Mouse (Mus musculus): ENCODE results near the gene Ccdc163. TPM values are rescaled to one million over a fixed set of nuclear protein-coding genes. Genes with fewer than 3 reads are reported as not detected.

Gene Ccdc163
- polyA plus RNA-seq, 1 experiment from 2014 or later: 30.3 TPM

DNA sequence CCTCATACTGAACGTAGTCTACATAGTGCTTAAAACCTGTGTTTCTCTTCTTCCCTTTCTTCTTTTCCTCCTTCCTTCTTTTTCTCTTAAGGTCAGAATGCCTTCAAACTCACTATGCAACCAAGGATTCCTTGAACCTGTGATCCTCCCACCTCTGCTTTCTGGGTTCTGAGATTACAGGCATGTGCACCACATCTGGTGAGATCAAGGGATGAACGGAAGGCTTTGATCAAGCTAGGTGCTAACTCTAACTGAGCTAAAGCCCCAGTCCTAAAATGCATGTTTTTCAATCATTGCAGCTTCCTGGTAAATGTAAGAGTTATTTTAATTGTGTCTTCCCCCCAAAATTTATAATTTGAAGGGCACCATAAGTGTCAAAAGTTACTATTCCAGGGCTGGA, 26.7 kb downstream of the Ccdc163 start:
- Histone ChIP-seq H3K9ac (no peak overlapping the region), H3K27me3 (no peaks in the 10 kb centered on the region), H3K9me3 (replicated peaks) (no peaks in the 10 kb centered on the region), H3K4me3 (replicated peaks) (no peak overlapping the region), H3K27ac (no peak overlapping the region), H3K4me1 (0 out of 2 replicates have a peak, but pooled peaks cover 4% of the 10 kb centered on the region), H3K4me2 (no peak overlapping the region), H3K36me3 (no peaks in the 10 kb centered on the region)
- 77% methylated on average over 2 of the region's 2 CpGs for WGBS
- no peak for ATAC-seq (replicated peaks; ENCODE audit: low FRiP score)

DNA sequence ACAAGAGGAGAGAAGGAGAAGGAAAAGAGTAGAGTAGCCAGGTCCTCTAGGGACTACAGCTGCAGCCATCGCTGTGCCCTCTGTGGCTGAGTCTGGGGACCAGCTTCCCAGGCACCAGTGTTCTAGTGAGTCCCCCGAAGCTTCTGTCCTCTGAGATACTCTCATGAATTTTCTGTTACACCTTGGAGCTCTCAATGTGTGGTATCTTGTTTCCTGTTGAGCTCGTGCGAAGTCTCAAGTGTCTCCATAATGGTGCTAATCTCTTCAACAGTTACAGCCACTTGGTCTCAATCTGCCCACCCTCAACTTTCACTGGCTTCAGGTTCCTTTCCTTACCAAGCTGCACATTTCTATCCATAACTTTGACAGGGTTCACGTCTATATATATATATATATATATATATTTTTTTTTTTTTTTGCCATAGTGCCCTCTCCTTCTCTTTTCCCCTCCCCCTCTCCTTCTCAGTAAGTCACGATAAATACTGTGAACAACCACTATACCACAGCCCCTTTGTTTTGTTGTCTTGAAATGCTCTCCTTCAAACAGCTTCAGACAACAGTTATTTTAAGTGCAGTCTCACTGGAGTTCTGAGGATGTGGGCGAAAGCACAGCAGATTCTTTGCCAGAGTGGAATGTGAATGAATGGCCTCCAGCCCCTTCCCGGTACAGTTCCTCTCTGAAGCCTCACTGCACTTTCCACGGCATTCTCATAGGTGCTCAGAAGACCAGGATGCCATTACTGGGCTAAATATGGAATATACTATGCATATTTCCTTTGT, 30.9 kb downstream of the Ccdc163 start:
- Histone ChIP-seq H3K4me3 (replicated peaks) (no peak overlapping the region), H3K4me1 (0 out of 2 replicates have a peak, but pooled peaks cover 4% of the 10 kb centered on the region), H3K36me3 (no peaks in the 10 kb centered on the region), H3K27me3 (no peaks in the 10 kb centered on the region), H3K9ac (no peak overlapping the region), H3K27ac (no peak overlapping the region), H3K9me3 (replicated peaks) (no peaks in the 10 kb centered on the region), H3K4me2 (no peak overlapping the region)
- ATAC-seq (replicated peaks; ENCODE audit: low FRiP score): no peak
- WGBS: 76% methylated on average over 9 of the region's 9 CpGs

DNA sequence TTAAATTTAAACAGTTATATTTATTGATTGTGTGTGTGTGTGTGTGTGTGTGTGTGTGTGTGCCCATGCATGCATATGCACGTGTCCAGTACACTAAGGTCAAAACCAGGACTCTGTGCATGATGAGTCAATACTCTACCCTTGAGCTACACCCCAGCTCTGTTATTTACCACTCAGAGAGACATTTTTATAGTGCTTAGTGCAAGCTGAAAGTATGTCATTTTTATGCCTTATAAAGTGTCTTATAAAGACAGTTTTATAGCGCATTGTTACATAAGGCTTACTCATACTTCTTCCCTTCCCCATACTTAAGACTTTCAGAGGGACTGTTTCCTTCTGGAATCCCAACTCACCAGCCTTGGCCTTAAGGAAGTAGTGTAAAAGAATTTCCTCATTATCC, 41.4 kb downstream of the Ccdc163 start:
- H3K36me3 ChIP-seq: no peaks in the 10 kb centered on the region
- H3K27me3 ChIP-seq: no peaks in the 10 kb centered on the region

DNA sequence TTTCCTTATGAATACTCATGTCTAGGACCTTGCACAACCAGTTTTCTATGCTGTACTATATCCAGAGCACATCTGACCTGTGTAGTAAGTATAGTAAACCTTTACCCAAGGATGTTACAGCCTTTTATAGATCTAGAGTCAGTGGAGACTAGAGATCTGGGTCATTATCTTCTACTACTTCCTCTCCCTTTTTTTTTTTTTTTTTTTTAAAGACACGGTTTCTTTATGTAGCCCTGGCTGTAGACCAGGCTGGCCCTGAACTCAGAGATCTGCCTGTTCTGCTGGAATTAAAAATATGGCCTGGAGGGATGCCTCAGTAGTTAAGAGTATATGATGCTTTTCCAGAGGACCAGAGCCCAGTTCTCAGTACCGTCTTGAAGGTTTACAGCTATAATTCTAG, 53.6 kb downstream of the Ccdc163 start:
- no peak overlapping the region for H3K27ac ChIP-seq
- no peak for ATAC-seq (replicated peaks; ENCODE audit: low FRiP score)
- no peak overlapping the region for H3K4me2 ChIP-seq
- no peaks in the 10 kb centered on the region for H3K4me1 ChIP-seq
- H3K36me3 ChIP-seq: no peaks in the 10 kb centered on the region
- no peaks in the 10 kb centered on the region for H3K9me3 ChIP-seq (replicated peaks)
- no peak overlapping the region for H3K9ac ChIP-seq
- no peaks in the 10 kb centered on the region for H3K27me3 ChIP-seq
- no peak overlapping the region for H3K4me3 ChIP-seq (replicated peaks)
- 78% methylated on average over 2 of the region's 2 CpGs for WGBS

More for the DNA sequence above, 41.4 kb downstream of the Ccdc163 start:
- no peak for ATAC-seq (replicated peaks; ENCODE audit: low FRiP score)
- 69% methylated on average over 2 of the region's 2 CpGs for WGBS
- Histone ChIP-seq H3K4me3 (replicated peaks) (no peak overlapping the region), H3K9ac (no peak overlapping the region), H3K27ac (no peak overlapping the region), H3K4me1 (no peaks in the 10 kb centered on the region), H3K4me2 (no peak overlapping the region), H3K9me3 (replicated peaks) (no peaks in the 10 kb centered on the region)

DNA sequence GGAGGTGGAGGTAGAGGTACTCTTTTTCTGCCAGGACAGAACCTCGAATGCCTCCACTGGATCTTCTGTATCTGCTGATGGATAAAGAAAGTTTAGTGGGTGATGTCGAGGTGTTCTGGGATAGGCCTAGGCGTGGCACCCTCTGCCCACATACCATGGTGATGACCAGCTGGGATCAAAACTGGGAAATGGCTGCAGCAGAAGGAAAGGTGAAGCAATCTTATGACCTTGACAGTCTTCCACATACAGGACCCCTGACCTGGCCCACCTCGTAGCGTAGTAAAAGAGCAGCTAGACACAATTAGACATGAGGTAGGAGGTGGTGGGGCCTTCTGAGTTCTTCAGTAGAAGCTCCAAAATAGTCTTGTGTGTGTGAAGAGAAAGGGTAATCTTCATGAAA, 55.7 kb downstream of the Ccdc163 start:
- Histone ChIP-seq H3K4me1 (no peaks in the 10 kb centered on the region), H3K27me3 (no peaks in the 10 kb centered on the region), H3K36me3 (no peaks in the 10 kb centered on the region), H3K4me2 (no peak overlapping the region), H3K9ac (no peak overlapping the region), H3K27ac (no peak overlapping the region), H3K9me3 (replicated peaks) (no peaks in the 10 kb centered on the region), H3K4me3 (replicated peaks) (no peak overlapping the region)
- 91% methylated on average over 5 of the region's 5 CpGs for WGBS
- no peak for ATAC-seq (replicated peaks; ENCODE audit: low FRiP score)

DNA sequence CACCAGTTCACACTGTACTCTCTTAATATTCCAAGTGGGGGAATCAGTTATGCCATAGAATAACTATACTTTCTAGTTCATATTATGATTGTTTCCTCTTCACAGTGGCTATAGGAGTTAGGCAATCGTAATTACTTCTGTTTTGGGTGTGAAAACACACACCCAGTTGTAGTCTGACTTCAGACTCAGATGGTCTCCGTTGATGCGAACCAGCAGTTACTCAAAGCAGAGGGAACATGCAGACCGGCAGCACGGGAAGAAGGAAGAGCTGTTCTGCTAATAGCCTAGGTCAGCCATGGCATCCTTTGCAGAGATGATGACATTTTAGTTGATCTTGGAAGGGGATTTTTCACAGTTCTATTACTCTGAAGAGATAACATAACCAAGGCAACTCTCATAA, 60.2 kb downstream of the Ccdc163 start:
- H3K36me3 ChIP-seq: no peaks in the 10 kb centered on the region
- ATAC-seq (replicated peaks; ENCODE audit: low FRiP score): no peak
- no peak overlapping the region for H3K4me3 ChIP-seq (replicated peaks)
- H3K4me2 ChIP-seq: no peak overlapping the region
- no peaks in the 10 kb centered on the region for H3K4me1 ChIP-seq
- H3K27ac ChIP-seq: no peak overlapping the region
- WGBS: 70% methylated on average over 5 of the region's 5 CpGs
- no peak overlapping the region for H3K9ac ChIP-seq
- H3K9me3 ChIP-seq (replicated peaks): no peaks in the 10 kb centered on the region
- H3K27me3 ChIP-seq: no peaks in the 10 kb centered on the region

DNA sequence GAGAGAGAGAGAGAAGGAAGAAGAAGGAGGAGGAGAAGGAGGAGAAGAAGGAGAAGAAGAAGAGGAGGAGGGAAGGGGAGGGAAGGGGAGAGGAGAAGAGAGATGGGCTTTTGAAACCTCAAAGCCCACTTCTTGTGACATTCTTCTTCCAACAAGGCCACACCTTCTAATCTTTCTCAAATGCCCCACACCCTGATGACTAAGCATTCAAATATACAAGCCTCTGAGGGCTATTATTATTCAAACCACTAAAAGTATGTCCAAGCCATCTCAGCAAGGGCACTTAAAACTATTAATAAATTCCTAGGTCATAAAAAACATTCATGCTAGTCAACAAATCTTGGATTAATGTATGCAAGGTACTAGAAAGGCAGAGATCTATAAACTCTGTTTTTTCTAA, 60.8 kb downstream of the Ccdc163 start:
- Histone ChIP-seq H3K9ac (no peak overlapping the region), H3K9me3 (replicated peaks) (no peaks in the 10 kb centered on the region), H3K4me1 (no peaks in the 10 kb centered on the region), H3K36me3 (no peaks in the 10 kb centered on the region), H3K4me2 (no peak overlapping the region), H3K27ac (no peak overlapping the region), H3K27me3 (no peaks in the 10 kb centered on the region), H3K4me3 (replicated peaks) (no peak overlapping the region)
- ATAC-seq (replicated peaks; ENCODE audit: low FRiP score): no peak

DNA sequence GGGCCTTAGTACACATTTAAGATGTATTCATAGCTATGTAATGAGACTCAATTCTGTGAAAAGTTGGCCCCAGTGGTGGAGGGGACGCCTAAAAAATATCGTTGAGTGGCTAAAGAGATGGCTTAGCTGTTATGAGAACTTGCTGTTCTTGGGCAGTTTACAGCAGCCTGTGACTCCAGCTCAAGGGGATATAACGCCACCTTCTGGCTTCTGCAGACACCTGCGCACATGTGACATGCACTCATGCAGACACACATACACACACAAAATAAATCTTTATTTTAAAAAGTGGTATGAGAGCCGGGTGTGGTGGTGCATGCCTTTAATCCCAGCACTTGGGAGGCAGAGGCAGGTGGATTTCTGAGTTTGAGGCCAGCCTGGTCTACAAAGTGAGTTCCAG, 68.1 kb downstream of the Ccdc163 start:
- Histone ChIP-seq H3K36me3 (no peaks in the 10 kb centered on the region), H3K27me3 (no peaks in the 10 kb centered on the region), H3K4me1 (no peaks in the 10 kb centered on the region), H3K27ac (no peak overlapping the region), H3K9ac (no peak overlapping the region), H3K4me3 (replicated peaks) (no peak overlapping the region), H3K9me3 (replicated peaks) (no peaks in the 10 kb centered on the region), H3K4me2 (no peak overlapping the region)
- ATAC-seq (replicated peaks; ENCODE audit: low FRiP score): no peak
- 93% methylated on average over 5 of the region's 5 CpGs for WGBS

DNA sequence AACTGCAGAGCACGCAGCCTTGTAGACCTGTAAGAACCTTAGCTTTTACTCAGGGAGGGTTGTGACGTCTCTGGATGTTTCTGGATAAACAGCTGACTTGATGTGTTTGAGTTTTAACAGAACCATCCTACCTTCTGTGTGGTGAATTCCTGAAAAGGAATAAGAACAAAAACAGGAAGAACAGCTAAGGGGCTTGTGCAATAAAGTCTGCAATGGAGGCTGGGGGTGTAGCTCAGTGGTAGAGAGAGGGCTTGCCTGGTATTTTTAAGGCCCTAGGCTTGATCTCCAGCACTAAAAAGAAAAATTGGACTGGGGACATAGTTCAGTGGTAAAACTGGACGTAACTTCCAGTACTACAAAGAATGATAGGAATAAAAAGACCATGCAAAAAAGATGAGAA, 68.8 kb downstream of the Ccdc163 start:
- H3K9me3 ChIP-seq (replicated peaks): no peaks in the 10 kb centered on the region

DNA sequence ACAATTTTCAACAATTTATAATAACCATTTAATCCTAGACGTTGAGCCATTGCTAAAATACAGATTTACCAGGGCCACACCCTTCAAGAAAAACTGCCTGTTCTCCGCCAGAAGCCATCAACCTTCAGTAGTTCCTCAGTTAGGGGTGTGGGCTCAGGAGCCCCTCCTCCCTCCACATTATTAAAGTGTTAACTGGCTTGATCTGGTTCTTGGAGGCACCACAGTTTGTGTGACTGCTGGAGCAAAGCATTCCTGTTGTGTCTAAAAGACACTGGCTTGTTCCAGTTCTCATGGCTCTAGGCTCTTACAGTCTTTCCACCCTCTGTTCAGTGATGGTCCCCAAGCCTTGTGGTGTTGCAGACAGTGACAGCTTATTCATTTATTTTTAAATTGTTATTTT, 72.2 kb downstream of the Ccdc163 start:
- Histone ChIP-seq H3K4me2 (no peak overlapping the region), H3K9me3 (replicated peaks) (no peaks in the 10 kb centered on the region), H3K4me3 (replicated peaks) (no peak overlapping the region), H3K27me3 (no peaks in the 10 kb centered on the region), H3K36me3 (no peaks in the 10 kb centered on the region), H3K9ac (no peak overlapping the region), H3K4me1 (no peaks in the 10 kb centered on the region), H3K27ac (no peak overlapping the region)
- 66% methylated on average over 2 of the region's 2 CpGs for WGBS
- no peak for ATAC-seq (replicated peaks; ENCODE audit: low FRiP score)

More for the DNA sequence above, 68.8 kb downstream of the Ccdc163 start:
- ATAC-seq (replicated peaks; ENCODE audit: low FRiP score): no peak
- Histone ChIP-seq H3K4me3 (replicated peaks) (no peak overlapping the region), H3K4me2 (no peak overlapping the region), H3K4me1 (no peaks in the 10 kb centered on the region), H3K36me3 (no peaks in the 10 kb centered on the region), H3K9ac (no peak overlapping the region), H3K27me3 (no peaks in the 10 kb centered on the region), H3K27ac (no peak overlapping the region)
- WGBS: 87% methylated on average over 3 of the region's 3 CpGs

DNA sequence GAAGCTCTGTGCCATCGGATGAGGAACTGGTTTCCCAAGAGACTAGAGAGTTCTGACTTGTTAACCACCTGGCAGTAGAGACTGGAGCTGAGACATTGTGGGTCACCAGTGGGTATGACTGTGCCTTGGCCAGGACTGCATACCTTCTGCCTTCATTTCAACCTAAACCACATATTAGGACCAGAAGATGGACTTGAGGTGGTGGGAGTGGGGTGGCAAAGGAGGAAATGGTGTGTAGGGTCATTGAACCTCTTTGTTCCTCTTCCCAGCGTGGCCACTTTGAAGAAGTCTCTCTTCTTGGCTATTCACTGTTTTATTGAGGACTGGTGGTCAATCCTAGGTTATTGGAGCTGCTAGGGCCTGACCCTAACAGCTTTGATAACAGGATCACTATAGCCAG, 73.1 kb downstream of the Ccdc163 start:
- no peak overlapping the region for H3K4me2 ChIP-seq
- no peak overlapping the region for H3K27ac ChIP-seq
- WGBS: 31% methylated on average over 2 of the region's 2 CpGs
- H3K9me3 ChIP-seq (replicated peaks): no peaks in the 10 kb centered on the region
- no peaks in the 10 kb centered on the region for H3K27me3 ChIP-seq
- H3K36me3 ChIP-seq: no peaks in the 10 kb centered on the region
- no peak overlapping the region for H3K9ac ChIP-seq
- no peak for ATAC-seq (replicated peaks; ENCODE audit: low FRiP score)
- H3K4me3 ChIP-seq (replicated peaks): no peak overlapping the region
- H3K4me1 ChIP-seq: no peaks in the 10 kb centered on the region

DNA sequence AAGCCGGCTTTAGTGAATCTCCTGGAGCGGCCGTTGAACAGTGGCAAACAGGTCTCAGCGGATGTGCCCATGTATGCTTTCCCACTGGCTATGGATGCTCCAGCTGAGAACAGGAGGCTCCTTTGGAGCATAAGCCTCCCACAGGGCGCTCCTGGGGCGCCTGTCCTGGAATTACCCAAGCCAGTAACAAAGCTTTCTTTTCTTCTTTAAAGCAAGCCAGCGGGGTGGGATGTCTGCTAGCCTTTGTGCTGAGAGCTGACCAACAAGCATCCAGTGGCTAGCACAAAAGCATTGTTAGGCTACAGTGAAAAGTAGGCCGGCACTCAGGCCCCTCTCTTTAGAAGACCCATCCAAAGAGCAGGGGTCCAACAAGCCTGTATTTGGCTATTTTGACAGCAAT, 73.9 kb downstream of the Ccdc163 start:
- no peak for ATAC-seq (replicated peaks; ENCODE audit: low FRiP score)
- Histone ChIP-seq H3K9ac (no peak overlapping the region), H3K4me3 (replicated peaks) (no peak overlapping the region), H3K4me1 (no peaks in the 10 kb centered on the region), H3K27ac (no peak overlapping the region), H3K4me2 (no peak overlapping the region), H3K9me3 (replicated peaks) (no peaks in the 10 kb centered on the region), H3K36me3 (no peaks in the 10 kb centered on the region), H3K27me3 (no peaks in the 10 kb centered on the region)
- 26% methylated on average over 8 of the region's 8 CpGs for WGBS

DNA sequence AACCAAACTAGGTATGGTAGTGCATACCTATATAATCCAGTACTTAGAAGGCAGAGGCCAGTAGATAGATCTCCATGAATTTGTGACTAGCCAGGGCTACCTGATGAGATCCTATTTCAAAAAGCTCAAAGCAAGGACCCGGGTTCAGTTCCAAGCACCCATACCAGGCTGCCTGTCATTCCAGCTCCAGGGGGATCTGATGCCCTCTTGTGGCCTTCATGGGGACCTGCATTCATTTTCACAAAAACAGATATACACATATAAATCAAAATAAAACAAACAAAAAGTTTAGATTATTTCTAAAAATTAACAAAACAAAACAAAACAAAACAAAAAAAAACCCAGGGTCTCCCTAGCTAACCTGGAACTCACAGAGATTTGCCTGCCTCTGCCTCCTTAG, 78.3 kb downstream of the Ccdc163 start:
- no peaks in the 10 kb centered on the region for H3K4me1 ChIP-seq
- H3K4me2 ChIP-seq: no peak overlapping the region
- no peak overlapping the region for H3K27ac ChIP-seq
- no peaks in the 10 kb centered on the region for H3K9me3 ChIP-seq (replicated peaks)
- no peaks in the 10 kb centered on the region for H3K27me3 ChIP-seq
- WGBS: 93% methylated on average over 1 of the region's 1 CpGs
- H3K9ac ChIP-seq: no peak overlapping the region
- H3K36me3 ChIP-seq: no peaks in the 10 kb centered on the region
- ATAC-seq (replicated peaks; ENCODE audit: low FRiP score): no peak
- H3K4me3 ChIP-seq (replicated peaks): no peak overlapping the region
